Mouse (Mus musculus) midbrain, embryonic 16.5 days (tissue): ENCODE results near the gene Sgcd. TPM values are rescaled to one million over a fixed set of nuclear protein-coding genes. Genes with fewer than 3 reads are reported as not detected.

Source experiments
- ATAC-seq: fragments of 200-750 bp; cut with Nextera tagmentation; 2 replicates; pipeline ENCODE4 v1.8.0; 2017; ENCODE audit warnings: moderate TSS enrichment
- H3K27ac ChIP-seq: fragments of 300-500 bp; sonication (generic); 2 replicates; pipeline ENCODE4 v1.5.1; 2014; ENCODE audit warnings: mild to moderate bottlenecking, low read length, mixed read lengths
- H3K27me3 ChIP-seq: fragments of 300-500 bp; sonication (generic); 2 replicates; pipeline ENCODE4 v1.6.1; 2014; ENCODE audit warnings: low read depth, low read length, mixed read lengths; ENCODE audit not compliant: control insufficient read depth, insufficient read depth
- H3K36me3 ChIP-seq: fragments of 300-500 bp; sonication (generic); 2 replicates; pipeline ENCODE4 v1.6.1; 2014; ENCODE audit warnings: mild to moderate bottlenecking, low read length, moderate library complexity, mixed read lengths; ENCODE audit not compliant: control insufficient read depth, insufficient read depth
- H3K4me1 ChIP-seq: fragments of 300-500 bp; sonication (generic); 2 replicates; pipeline ENCODE4 v1.6.1; 2014; ENCODE audit warnings: mild to moderate bottlenecking, low read length, mixed read lengths; ENCODE audit not compliant: control insufficient read depth, insufficient read depth
- H3K4me2 ChIP-seq: fragments of 300-500 bp; sonication (generic); 2 replicates; pipeline ENCODE4 v1.6.1; 2014; ENCODE audit warnings: mild to moderate bottlenecking, low read length, mixed read lengths
- H3K4me3 ChIP-seq: fragments of 300-500 bp; sonication (generic); 2 replicates; pipeline ENCODE4 v1.5.1; 2014; ENCODE audit warnings: low read depth, mild to moderate bottlenecking, low read length, moderate library complexity, mixed read lengths
- H3K9ac ChIP-seq: fragments of 300-500 bp; sonication (generic); 2 replicates; pipeline ENCODE4 v1.6.1; 2014; ENCODE audit warnings: low read depth, low read length, mixed read lengths
- H3K9me3 ChIP-seq: fragments of 300-500 bp; sonication (generic); replicated peaks from 2 replicates; pipeline ENCODE4 v1.6.1; 2014; ENCODE audit warnings: mild to moderate bottlenecking, low read length, mixed read lengths; ENCODE audit not compliant: control insufficient read depth, poor library complexity, severe bottlenecking
- WGBS: fragments of 180-500 bp; shearing (Covaris S2); extraction: QIAGEN DNeasy Blood & Tissue Kit; methylation state at CpG from one replicate; pipeline ENCODE4 v1.1.7; 2014; 5-methylcytosine and 5-hydroxymethylcytosine counted together
- polyA plus RNA-seq: library from polyadenylated mRNA; unstranded; fragments of >200 nt; fragmentation: Nextera tagmentation; extraction: Ambion mirVana; gene quantifications from 2 replicates; pipeline ENCODE4 v1.2.1, GENCODE M21; 2015

The Sgcd gene
- polyA plus RNA-seq, 1 experiment from 2014 or later = 5.6 TPM

DNA sequence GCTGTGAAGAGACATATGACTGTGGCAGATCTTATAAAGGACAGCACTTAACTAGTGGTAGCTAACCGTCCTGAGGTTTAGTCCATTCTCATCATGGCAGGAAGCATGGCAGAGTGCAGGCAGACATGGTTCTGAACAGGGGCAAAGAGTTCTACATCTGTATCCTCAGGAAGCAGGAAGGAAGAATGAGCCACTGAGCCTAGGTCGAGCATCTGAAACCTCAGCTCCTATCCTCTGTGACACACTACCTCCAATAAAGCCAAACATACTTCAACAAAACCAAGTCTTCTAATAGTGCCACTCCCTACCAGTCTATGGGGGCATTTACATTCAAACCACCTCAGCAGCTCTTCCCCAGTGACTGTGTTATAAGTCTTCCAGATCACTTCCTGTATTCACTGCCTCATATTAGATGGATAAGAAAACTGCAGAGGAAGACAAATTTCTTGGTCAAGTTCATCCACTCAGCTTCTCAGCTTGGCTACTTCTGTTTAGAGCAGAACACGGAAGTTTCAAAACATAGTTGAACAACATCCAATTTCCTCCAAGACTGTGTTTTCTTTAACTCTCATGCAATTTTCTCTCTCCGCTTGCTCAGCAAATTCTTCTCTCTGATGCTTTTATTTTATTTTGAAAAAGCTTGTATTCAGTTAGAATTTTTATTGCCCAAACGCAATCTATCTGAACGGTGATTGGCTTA is 817.7 kb downstream of the Sgcd start:
- H3K4me1 ChIP-seq = no peaks in the 10 kb centered on the region
- no peak overlapping the region for H3K9ac ChIP-seq
- H3K4me2 ChIP-seq = no peak overlapping the region
- no peak for ATAC-seq
- H3K36me3 ChIP-seq = no peaks in the 10 kb centered on the region
- 86% methylated on average over 6 of the region's 6 CpGs for WGBS
- no peaks in the 10 kb centered on the region for H3K27me3 ChIP-seq
- H3K27ac ChIP-seq = no peak overlapping the region
- no peak overlapping the region for H3K4me3 ChIP-seq
- H3K9me3 ChIP-seq = no peaks in the 10 kb centered on the region

DNA sequence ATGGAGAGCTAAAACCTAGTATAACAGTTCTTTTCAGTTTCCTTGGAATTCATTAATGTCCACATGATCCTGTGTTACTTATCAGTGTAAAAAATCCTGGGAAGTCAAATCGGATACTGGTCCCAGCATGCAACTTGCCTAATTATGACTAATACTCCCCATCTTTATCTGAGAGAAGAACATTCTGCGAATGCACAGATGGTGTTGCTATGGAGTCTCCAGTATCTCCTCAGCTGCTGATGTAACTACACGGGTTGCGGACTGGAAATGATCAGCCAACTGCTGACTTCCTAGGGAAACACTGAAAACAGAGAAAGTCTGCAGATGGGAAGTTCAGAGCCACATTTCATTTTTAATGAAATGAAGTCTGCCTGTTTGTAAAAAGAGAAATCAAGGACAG is 821.4 kb downstream of the Sgcd start:
- Histone ChIP-seq H3K36me3 (no peaks in the 10 kb centered on the region), H3K4me2 (no peak overlapping the region), H3K9me3 (no peaks in the 10 kb centered on the region), H3K27me3 (no peaks in the 10 kb centered on the region), H3K27ac (no peak overlapping the region), H3K4me3 (no peak overlapping the region), H3K4me1 (no peaks in the 10 kb centered on the region), H3K9ac (no peak overlapping the region)
- no peak for ATAC-seq
- WGBS = 76% methylated on average over 4 of the region's 4 CpGs

GRCm38 (mm10) chr11:47158089-47158488 is 830.7 kb downstream of the Sgcd start:
- H3K4me3 ChIP-seq = no peak overlapping the region
- H3K36me3 ChIP-seq = no peaks in the 10 kb centered on the region
- no peak for ATAC-seq
- H3K4me2 ChIP-seq = no peak overlapping the region
- no peaks in the 10 kb centered on the region for H3K27me3 ChIP-seq
- 83% methylated on average over 1 of the region's 1 CpGs for WGBS
- H3K9ac ChIP-seq = no peak overlapping the region
- no peaks in the 10 kb centered on the region for H3K9me3 ChIP-seq
- no peaks in the 10 kb centered on the region for H3K4me1 ChIP-seq
- H3K27ac ChIP-seq = no peak overlapping the region

DNA sequence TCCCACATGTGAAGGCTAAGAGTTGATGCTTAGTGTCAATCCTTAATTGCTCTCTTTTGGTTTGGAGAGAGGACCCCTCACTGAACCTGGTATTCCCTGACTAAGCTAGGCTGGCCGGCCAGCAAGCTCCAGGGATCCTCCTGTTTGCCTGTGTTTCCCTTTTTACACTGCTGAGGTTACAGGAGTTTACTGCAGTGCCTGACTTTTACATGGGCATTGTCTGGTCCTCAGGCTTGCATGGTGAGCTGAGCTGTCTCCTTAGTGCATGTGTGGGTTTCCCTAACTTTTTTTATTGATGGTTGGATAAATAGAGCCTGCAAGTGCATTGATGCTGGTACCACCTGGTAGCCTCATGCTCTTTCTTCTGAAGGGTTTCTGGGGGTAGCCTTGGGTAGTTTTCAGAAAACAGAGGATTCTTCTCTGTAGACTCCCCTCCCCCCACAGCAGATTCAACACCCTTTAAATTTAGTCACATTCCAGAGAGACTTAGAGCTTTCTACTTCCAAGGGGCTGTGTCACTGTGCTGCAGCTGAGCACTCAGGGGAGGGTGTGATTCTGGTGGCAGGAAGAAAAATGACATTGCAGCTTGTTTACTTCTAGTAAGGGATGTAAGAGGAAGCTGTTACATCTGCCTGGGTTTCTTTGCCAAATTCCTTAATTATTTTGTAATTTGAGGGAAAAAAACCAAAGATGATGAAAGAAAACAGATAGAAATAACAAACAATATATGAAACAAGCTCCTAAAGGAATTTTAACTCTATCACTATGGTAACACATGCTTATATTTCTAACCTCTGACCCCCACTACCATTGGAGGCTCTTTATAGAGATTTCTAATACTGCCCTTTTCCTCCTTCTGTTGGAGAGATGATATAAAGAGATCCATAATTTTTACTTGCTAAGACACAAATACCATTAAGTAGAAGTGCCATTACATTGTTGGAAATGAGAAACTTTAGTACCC is 831.8 kb downstream of the Sgcd start:
- ATAC-seq = no peak
- H3K36me3 ChIP-seq = no peaks in the 10 kb centered on the region
- H3K4me3 ChIP-seq = no peak overlapping the region
- H3K4me2 ChIP-seq = no peak overlapping the region
- H3K9ac ChIP-seq = no peak overlapping the region
- H3K9me3 ChIP-seq = no peaks in the 10 kb centered on the region
- no peaks in the 10 kb centered on the region for H3K27me3 ChIP-seq
- WGBS = 24% methylated on average over 1 of the region's 1 CpGs
- no peak overlapping the region for H3K27ac ChIP-seq
- H3K4me1 ChIP-seq = no peaks in the 10 kb centered on the region

- no peaks in the 10 kb centered on the region for H3K36me3 ChIP-seq
- no peaks in the 10 kb centered on the region for H3K27me3 ChIP-seq
- no peak overlapping the region for H3K27ac ChIP-seq
- 90% methylated on average over 5 of the region's 5 CpGs for WGBS
- H3K4me3 ChIP-seq = no peak overlapping the region
- no peak overlapping the region for H3K9ac ChIP-seq
- H3K9me3 ChIP-seq = no peaks in the 10 kb centered on the region
- ATAC-seq = no peak
- no peaks in the 10 kb centered on the region for H3K4me1 ChIP-seq
- no peak overlapping the region for H3K4me2 ChIP-seq
Measured at GRCm38 (mm10) chr11:47154837-47155430, 833.8 kb downstream of the Sgcd start.

- H3K27me3 ChIP-seq = no peaks in the 10 kb centered on the region
- ATAC-seq = no peak
- H3K9me3 ChIP-seq = no peaks in the 10 kb centered on the region
- H3K27ac ChIP-seq = no peak overlapping the region
- 64% methylated on average over 9 of the region's 9 CpGs for WGBS
- no peaks in the 10 kb centered on the region for H3K4me1 ChIP-seq
- no peak overlapping the region for H3K4me2 ChIP-seq
- no peak overlapping the region for H3K9ac ChIP-seq
- no peak overlapping the region for H3K4me3 ChIP-seq
- no peaks in the 10 kb centered on the region for H3K36me3 ChIP-seq
Measured at GRCm38 (mm10) chr11:47149607-47150006, 839.2 kb downstream of the Sgcd start.

- no peak overlapping the region for H3K9ac ChIP-seq
- H3K27me3 ChIP-seq = no peaks in the 10 kb centered on the region
- H3K4me1 ChIP-seq = no peaks in the 10 kb centered on the region
- H3K27ac ChIP-seq = no peak overlapping the region
- H3K4me3 ChIP-seq = no peak overlapping the region
- ATAC-seq = no peak
- WGBS = 83% methylated on average over 2 of the region's 2 CpGs
- no peak overlapping the region for H3K4me2 ChIP-seq
- H3K9me3 ChIP-seq = no peaks in the 10 kb centered on the region
- H3K36me3 ChIP-seq = no peaks in the 10 kb centered on the region
Measured at GRCm38 (mm10) chr11:47139867-47140266, 848.9 kb downstream of the Sgcd start.

DNA sequence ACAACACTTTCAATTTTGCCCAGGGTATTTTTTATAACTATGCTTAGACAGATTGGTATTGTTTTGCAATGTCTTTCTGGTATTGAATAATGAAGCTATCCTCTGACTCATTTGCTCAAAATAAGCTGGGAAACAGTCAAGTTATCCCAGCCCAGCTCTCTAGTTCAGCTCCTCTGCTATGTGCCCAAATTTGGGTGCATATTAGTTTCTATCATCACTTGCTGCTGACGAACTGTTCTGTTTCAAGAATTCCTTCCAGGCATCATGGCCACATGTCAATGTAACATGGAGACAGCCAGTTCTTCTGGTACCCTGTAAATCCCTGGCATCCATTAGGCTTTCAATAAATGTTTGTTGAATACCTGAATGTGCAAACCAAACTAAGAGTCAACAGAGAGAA is 849.5 kb downstream of the Sgcd start:
- H3K9ac ChIP-seq = no peak overlapping the region
- H3K9me3 ChIP-seq = no peaks in the 10 kb centered on the region
- H3K4me1 ChIP-seq = no peaks in the 10 kb centered on the region
- no peak overlapping the region for H3K27ac ChIP-seq
- H3K36me3 ChIP-seq = no peaks in the 10 kb centered on the region
- ATAC-seq = no peak
- 86% methylated on average over 1 of the region's 1 CpGs for WGBS
- no peak overlapping the region for H3K4me3 ChIP-seq
- no peaks in the 10 kb centered on the region for H3K27me3 ChIP-seq
- H3K4me2 ChIP-seq = no peak overlapping the region

DNA sequence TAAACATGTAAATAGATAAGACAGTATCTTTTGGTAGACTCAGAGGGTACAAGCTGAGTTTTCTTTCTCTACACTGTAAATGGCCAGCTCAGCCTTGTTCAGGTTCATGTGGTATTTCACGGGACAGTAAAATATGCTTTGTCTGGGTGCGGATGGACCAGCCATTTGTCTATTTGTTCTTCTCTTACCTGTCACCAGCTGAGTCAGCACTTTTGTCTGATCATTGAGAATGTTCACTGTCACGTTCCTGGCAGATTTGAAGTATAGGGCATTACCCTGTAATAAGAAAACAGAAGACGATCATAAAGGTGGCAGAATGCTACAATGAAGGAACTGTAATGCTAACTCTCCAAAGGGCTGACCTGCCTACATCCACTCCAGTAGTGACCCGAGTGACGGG is 856.4 kb downstream of the Sgcd start:
- H3K27me3 ChIP-seq = no peaks in the 10 kb centered on the region
- no peak for ATAC-seq
- no peaks in the 10 kb centered on the region for H3K9me3 ChIP-seq
- no peaks in the 10 kb centered on the region for H3K4me1 ChIP-seq
- no peaks in the 10 kb centered on the region for H3K36me3 ChIP-seq
- WGBS = 97% methylated on average over 6 of the region's 6 CpGs
- no peak overlapping the region for H3K4me2 ChIP-seq
- H3K9ac ChIP-seq = no peak overlapping the region
- no peak overlapping the region for H3K27ac ChIP-seq
- H3K4me3 ChIP-seq = no peak overlapping the region
